Comparison of ENCODE assay signal across 20 mouse cellular contexts in genomic region chr1:167118971-167119370, GRCm38 (mm10).
DNase-seq lines count a peak whose midpoint lies in the region; ATAC-seq and TF ChIP-seq lines count a peak whose summit lies in the region.
"Had no signal": no experiment of that assay in that cellular context is flagged by ENCODE, and none has a peak within 500 bp of the region (broad histone marks: within the 10 kb centered on the region; RNA-seq: fewer than 3 reads in every experiment).

No protein-coding gene starts in this region.

- DNase-seq in midbrain, embryonic 11.5 days (ENCODE audit: low spot score, missing footprints): peak; percentile 39
- no peak for DNase-seq in midbrain, embryonic 10.5 days (ENCODE audit: low spot score)
- DNase-seq in forebrain, postnatal 0 days: no peak
- DNase-seq in layer of hippocampus, adult 2 months (ENCODE audit: low spot score in 2 of 2): no peak
- DNase-seq in thymus, postnatal 10 days (ENCODE audit: low spot score in 2 of 2): no peak
- DNase-seq in kidney, postnatal 36 days: no peak
- DNase-seq: adrenal gland, postnatal 36 days; cerebellum, adult 9-10 months; heart, adult 2 months; heart, postnatal 10 days; thymus, postnatal 36 days had no signal

- no peaks in the 10 kb centered on the region for H3K36me3 ChIP-seq in midbrain, embryonic 11.5 days (ENCODE audit: control insufficient read depth, insufficient read depth, low read length)
- H3K36me3 ChIP-seq in midbrain, embryonic 10.5 days: no peaks in the 10 kb centered on the region
- H3K36me3 ChIP-seq in forebrain, postnatal 0 days (ENCODE audit: insufficient read depth): no peaks in the 10 kb centered on the region
- no peaks in the 10 kb centered on the region for H3K36me3 ChIP-seq in midbrain, embryonic 12.5 days
- H3K36me3 ChIP-seq in neural tube, embryonic 15.5 days: no peaks in the 10 kb centered on the region
- H3K36me3 ChIP-seq: embryonic facial prominence, embryonic 13.5 days; intestine, embryonic 15.5 days; kidney, embryonic 15.5 days; limb, embryonic 12.5 days had no signal

- no peaks in the 10 kb centered on the region for H3K9me3 ChIP-seq in midbrain, embryonic 11.5 days (ENCODE audit: control insufficient read depth, low read length)
- H3K9me3 ChIP-seq in midbrain, embryonic 10.5 days (replicated peaks): no peaks in the 10 kb centered on the region
- H3K9me3 ChIP-seq in forebrain, postnatal 0 days (ENCODE audit: low read length): no peaks in the 10 kb centered on the region
- H3K9me3 ChIP-seq in midbrain, embryonic 12.5 days: no peaks in the 10 kb centered on the region
- H3K9me3 ChIP-seq in neural tube, embryonic 15.5 days (replicated peaks): no peaks in the 10 kb centered on the region
- H3K9me3 ChIP-seq: embryonic facial prominence, embryonic 13.5 days; intestine, embryonic 15.5 days; kidney, embryonic 15.5 days; limb, embryonic 12.5 days had no signal

- no peak for TF ChIP-seq CTCF in forebrain, postnatal 0 days (IDR thresholded peaks at IDR 0.05; ENCODE audit: low read depth)
- no peak for TF ChIP-seq CTCF in layer of hippocampus, adult 2 months (conservative IDR thresholded peaks at IDR 0.05)

- no peak overlapping the region for H3K4me2 ChIP-seq in midbrain, embryonic 11.5 days
- H3K4me2 ChIP-seq in forebrain, postnatal 0 days (ENCODE audit: low read depth): peak overlapping the region; percentile 23; the same call in 1 of the 2 replicates
- H3K4me2 ChIP-seq in midbrain, embryonic 12.5 days (replicated peaks): no peak overlapping the region
- peak overlapping the region; percentile 46 for H3K4me2 ChIP-seq in neural tube, embryonic 15.5 days
- H3K4me2 ChIP-seq: embryonic facial prominence, embryonic 13.5 days; intestine, embryonic 15.5 days; kidney, embryonic 15.5 days; limb, embryonic 12.5 days had no signal

- H3K4me1 ChIP-seq in midbrain, embryonic 11.5 days (ENCODE audit: control insufficient read depth, insufficient read depth, low read length): peaks cover 3% of the 10 kb centered on the region; the same call in 1 of the 2 replicates
- H3K4me1 ChIP-seq in midbrain, embryonic 10.5 days: 0 out of 2 replicates have a peak, but pooled peaks cover 9% of the 10 kb centered on the region
- H3K4me1 ChIP-seq in forebrain, postnatal 0 days (ENCODE audit: insufficient read depth): peaks cover 8% of the 10 kb centered on the region; the same call in 1 of the 2 replicates
- peaks cover 5% of the 10 kb centered on the region for H3K4me1 ChIP-seq in midbrain, embryonic 12.5 days
- H3K4me1 ChIP-seq in neural tube, embryonic 15.5 days: peaks cover 18% of the 10 kb centered on the region
- H3K4me1 ChIP-seq: embryonic facial prominence, embryonic 13.5 days; intestine, embryonic 15.5 days; kidney, embryonic 15.5 days; limb, embryonic 12.5 days had no signal

- no peak overlapping the region for H3K27ac ChIP-seq in midbrain, embryonic 11.5 days (ENCODE audit: low read depth, low read length)
- no peak overlapping the region; the same call in 1 of the 2 replicates for H3K27ac ChIP-seq in midbrain, embryonic 10.5 days (replicated peaks)
- H3K27ac ChIP-seq in forebrain, postnatal 0 days (ENCODE audit: low read depth, low read length): peak overlapping the region; percentile 64; the same call in 1 of the 2 replicates
- H3K27ac ChIP-seq in midbrain, embryonic 12.5 days (replicated peaks): peak overlapping the region; percentile 52
- H3K27ac ChIP-seq in neural tube, embryonic 15.5 days (replicated peaks): peak overlapping the region; percentile 23; the same call in 1 of the 2 replicates
- H3K27ac ChIP-seq in layer of hippocampus, adult 2 months: no peak overlapping the region
- H3K27ac ChIP-seq: embryonic facial prominence, embryonic 13.5 days; heart, adult 2 months; intestine, embryonic 15.5 days; kidney, embryonic 15.5 days; limb, embryonic 12.5 days; liver, embryonic 14.5 days had no signal

- no peak for ATAC-seq in midbrain, embryonic 11.5 days (ENCODE audit: low FRiP score)
- ATAC-seq in forebrain, postnatal 0 days: peak; percentile 28; the same call in 1 of the 2 replicates
- no peak for ATAC-seq in midbrain, embryonic 12.5 days (ENCODE audit: low FRiP score, low read depth)
- ATAC-seq in neural tube, embryonic 15.5 days (ENCODE audit: low FRiP score): no peak
- ATAC-seq: intestine, embryonic 15.5 days; lung, postnatal 0 days had no signal

- no peak overlapping the region for H3K4me3 ChIP-seq in midbrain, embryonic 11.5 days (ENCODE audit: low read depth, low read length)
- H3K4me3 ChIP-seq in midbrain, embryonic 10.5 days: no peak overlapping the region
- H3K4me3 ChIP-seq in forebrain, postnatal 0 days (ENCODE audit: low read depth, low read length): no peak overlapping the region
- H3K4me3 ChIP-seq in midbrain, embryonic 12.5 days: no peak overlapping the region
- H3K4me3 ChIP-seq in neural tube, embryonic 15.5 days (replicated peaks): no peak overlapping the region
- no peak overlapping the region for H3K4me3 ChIP-seq in layer of hippocampus, adult 2 months
- H3K4me3 ChIP-seq: embryonic facial prominence, embryonic 13.5 days; heart, adult 2 months; intestine, embryonic 15.5 days; kidney, embryonic 15.5 days; limb, embryonic 12.5 days; myocyte had no signal

- no peaks in the 10 kb centered on the region for H3K27me3 ChIP-seq in midbrain, embryonic 11.5 days (ENCODE audit: control insufficient read depth, insufficient read depth, low read length)
- H3K27me3 ChIP-seq in midbrain, embryonic 10.5 days (ENCODE audit: low read depth, poor library complexity, severe bottlenecking): no peaks in the 10 kb centered on the region
- H3K27me3 ChIP-seq in forebrain, postnatal 0 days (ENCODE audit: insufficient read depth, low read length): no peaks in the 10 kb centered on the region
- H3K27me3 ChIP-seq in midbrain, embryonic 12.5 days: no peaks in the 10 kb centered on the region
- H3K27me3 ChIP-seq in neural tube, embryonic 15.5 days (replicated peaks): no peaks in the 10 kb centered on the region
- H3K27me3 ChIP-seq: embryonic facial prominence, embryonic 13.5 days; intestine, embryonic 15.5 days; kidney, embryonic 15.5 days; limb, embryonic 12.5 days had no signal

- 75% methylated on average over 7 of the region's 7 CpGs for WGBS in midbrain, embryonic 11.5 days
- 89% methylated on average over 7 of the region's 7 CpGs for WGBS in midbrain, embryonic 10.5 days
- 63% methylated on average over 7 of the region's 7 CpGs for WGBS in forebrain, postnatal 0 days
- WGBS in midbrain, embryonic 12.5 days: 70% methylated on average over 7 of the region's 7 CpGs
- 40% methylated on average over 7 of the region's 7 CpGs for WGBS in neural tube, embryonic 15.5 days

- no peak overlapping the region for H3K9ac ChIP-seq in midbrain, embryonic 11.5 days (ENCODE audit: low read length)
- 0 out of 2 replicates have a peak overlapping the region, but pooled peaks have one; percentile 10 for H3K9ac ChIP-seq in forebrain, postnatal 0 days
- no peak overlapping the region for H3K9ac ChIP-seq in midbrain, embryonic 12.5 days (replicated peaks)
- H3K9ac ChIP-seq in neural tube, embryonic 15.5 days (replicated peaks): no peak overlapping the region
- H3K9ac ChIP-seq: embryonic facial prominence, embryonic 13.5 days; intestine, embryonic 15.5 days; kidney, embryonic 15.5 days; limb, embryonic 12.5 days; liver, embryonic 14.5 days had no signal

Comparison
In these comparisons a context has a peak if more than half of its experiments do, and no peak if none do; other contexts are left out.
1. H3K27ac ChIP-seq: peak in forebrain, postnatal 0 days (single experiment), midbrain, embryonic 12.5 days (single experiment) and neural tube, embryonic 15.5 days (single experiment); none in midbrain, embryonic 11.5 days (single experiment), midbrain, embryonic 10.5 days (single experiment) and layer of hippocampus, adult 2 months (single experiment).
2. H3K4me2 ChIP-seq: peak in forebrain, postnatal 0 days (single experiment) and neural tube, embryonic 15.5 days (single experiment); none in midbrain, embryonic 11.5 days (single experiment) and midbrain, embryonic 12.5 days (single experiment).